Mouse (Mus musculus) A20 (cell line): ENCODE data around the gene Ppp1r18.
A peak's percentile ranks its signal among the peaks of the same experiment; 100 is the strongest.

Experiments used
- DNase-seq: peaks from one replicate; pipeline ENCODE4 v3.0.0-alpha.2; 2011; ENCODE audit warnings: low read depth, low spot score

Gene Ppp1r18

GRCm38 (mm10) chr17:35869346-35870067, 4.1 kb downstream of the Ppp1r18 start:
- DNase-seq, result peak; percentile 78

- peak; percentile 78 for DNase-seq
Observed at GRCm38 (mm10) chr17:35870151-35870883, 4.9 kb downstream of the Ppp1r18 start.

- DNase-seq, result peak; percentile 62
Observed at GRCm38 (mm10) chr17:35870884-35871696, 5.7 kb downstream of the Ppp1r18 start.

GRCm38 (mm10) chr17:35873774-35874519, 8.6 kb downstream of the Ppp1r18 start:
- DNase-seq, result peak; percentile 80

GRCm38 (mm10) chr17:35874721-35875120, 9.3 kb downstream of the Ppp1r18 start:
- DNase-seq, result no peak

- peak; percentile 97 for DNase-seq
Observed at GRCm38 (mm10) chr17:35879245-35880057, 14.1 kb downstream of the Ppp1r18 start, which contains the start of gene Dhx16. Gene Dhx16 (plus strand): TSS chr17:35879819.

GRCm38 (mm10) chr17:35882924-35883323, 17.5 kb downstream of the Ppp1r18 start:
- DNase-seq, result no peak

- DNase-seq, result no peak
Observed at GRCm38 (mm10) chr17:35883777-35884176, 18.4 kb downstream of the Ppp1r18 start.

GRCm38 (mm10) chr17:35887725-35888124, 22.3 kb downstream of the Ppp1r18 start:
- no peak for DNase-seq

- peak; percentile 97 for DNase-seq
Observed at GRCm38 (mm10) chr17:35896781-35897643, 31.6 kb downstream of the Ppp1r18 start, which contains the start of gene 2310061I04Rik. Gene 2310061I04Rik (minus strand): TSS chr17:35897431.

GRCm38 (mm10) chr17:35897644-35898573, 32.5 kb downstream of the Ppp1r18 start:
- peak; percentile 88 for DNase-seq

GRCm38 (mm10) chr17:35900636-35901035, 35.2 kb downstream of the Ppp1r18 start:
- DNase-seq, result no peak

- no peak for DNase-seq
Observed at GRCm38 (mm10) chr17:35903343-35903991, 38.1 kb downstream of the Ppp1r18 start.

- no peak for DNase-seq
Observed at GRCm38 (mm10) chr17:35903992-35904355, 38.6 kb downstream of the Ppp1r18 start.

GRCm38 (mm10) chr17:35905587-35905986, 40.2 kb downstream of the Ppp1r18 start:
- DNase-seq, result no peak

GRCm38 (mm10) chr17:35907609-35908008, 42.2 kb downstream of the Ppp1r18 start:
- peak; percentile 45 for DNase-seq

GRCm38 (mm10) chr17:35909186-35909918, 44.0 kb downstream of the Ppp1r18 start:
- peak; percentile 53 for DNase-seq
